Mouse (Mus musculus) cerebral cortex, adult 2 months (tissue): Measurements from ENCODE around the gene Fgg.

Experiments used
- WGBS: fragments of 180-500 bp; shearing (Covaris S2); methylation state at CpG from one replicate; pipeline ENCODE4 v1.1.7; 2018; 5-methylcytosine and 5-hydroxymethylcytosine counted together

Fgg gene

DNA sequence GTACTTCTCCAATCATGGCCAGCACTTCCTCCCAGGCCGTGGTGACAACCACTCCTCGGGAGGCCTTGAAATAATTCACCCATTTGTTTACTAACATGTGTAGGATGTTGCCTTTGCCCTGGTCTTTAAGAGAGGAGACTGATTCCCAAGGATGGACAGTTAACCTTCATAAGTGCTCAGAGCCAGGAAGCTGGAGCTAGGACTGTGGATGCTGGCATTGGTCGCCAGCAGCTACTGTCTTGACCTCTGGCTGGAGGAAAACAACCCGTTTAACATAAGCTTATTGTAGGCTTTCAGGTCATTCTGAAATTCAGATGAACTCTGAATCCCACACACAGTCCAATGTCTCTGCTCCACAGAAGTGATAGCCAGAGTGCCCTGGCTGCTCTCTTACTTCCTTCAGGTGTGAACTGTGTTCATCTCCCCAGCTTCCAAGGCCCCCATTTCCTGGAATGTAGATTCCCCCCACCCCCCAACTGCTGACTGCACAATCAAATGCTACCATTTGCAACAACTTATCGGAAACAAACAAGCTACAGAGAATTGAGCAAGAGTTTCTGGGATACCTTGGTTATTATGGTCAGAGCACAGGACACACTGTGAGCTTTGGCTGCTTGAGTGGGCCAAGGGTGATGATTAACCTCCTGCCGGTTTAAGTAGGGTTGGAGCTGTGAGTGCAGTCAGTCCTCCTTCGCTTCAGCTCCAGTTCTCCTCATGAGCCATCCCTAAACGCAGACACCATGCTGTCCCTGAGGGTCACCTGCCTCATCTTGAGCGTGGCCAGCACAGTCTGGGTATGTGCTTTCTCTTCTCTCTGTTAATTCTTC, 18.2 kb downstream of the Fgg start, which contains the start of gene Fga:
TSS of gene Fga (plus strand) at position 602 of the 827 bp plus-strand sequence.
- 85% methylated on average over 9 of the region's 9 CpGs for WGBS

DNA sequence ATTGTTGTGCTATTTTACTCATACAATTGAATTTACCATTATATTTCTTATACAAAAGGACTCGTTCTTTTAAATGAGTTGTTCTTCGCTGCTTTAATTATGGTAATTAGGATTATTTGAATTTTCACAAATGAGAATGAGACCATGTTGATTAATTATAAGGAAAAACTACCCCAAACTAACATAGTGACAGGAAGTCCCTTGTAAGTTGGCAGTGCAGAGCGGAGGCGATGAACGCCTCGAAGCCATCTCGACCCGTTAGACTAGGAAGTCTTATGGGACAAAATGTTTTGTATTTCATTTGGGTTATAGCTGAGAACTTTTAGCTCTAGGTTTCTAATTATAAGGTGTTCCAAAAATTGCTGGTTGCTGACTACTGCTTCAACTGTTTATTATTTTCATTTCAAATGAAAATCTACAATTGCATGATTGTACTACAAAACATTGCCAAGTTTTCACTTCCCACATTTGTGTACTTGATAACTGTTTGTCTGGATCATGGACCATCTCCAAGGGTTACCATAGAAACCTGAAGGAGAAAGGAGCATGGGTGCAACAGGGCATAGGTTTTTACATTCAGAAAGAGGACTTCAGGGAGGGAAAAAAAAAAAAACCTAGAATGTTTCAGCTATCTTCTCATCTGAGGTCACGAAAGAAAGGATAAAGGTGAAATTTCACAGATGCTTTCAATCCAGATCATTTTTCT, 20.2 kb downstream of the Fgg start:
- 57% methylated on average over 9 of the region's 9 CpGs for WGBS

DNA sequence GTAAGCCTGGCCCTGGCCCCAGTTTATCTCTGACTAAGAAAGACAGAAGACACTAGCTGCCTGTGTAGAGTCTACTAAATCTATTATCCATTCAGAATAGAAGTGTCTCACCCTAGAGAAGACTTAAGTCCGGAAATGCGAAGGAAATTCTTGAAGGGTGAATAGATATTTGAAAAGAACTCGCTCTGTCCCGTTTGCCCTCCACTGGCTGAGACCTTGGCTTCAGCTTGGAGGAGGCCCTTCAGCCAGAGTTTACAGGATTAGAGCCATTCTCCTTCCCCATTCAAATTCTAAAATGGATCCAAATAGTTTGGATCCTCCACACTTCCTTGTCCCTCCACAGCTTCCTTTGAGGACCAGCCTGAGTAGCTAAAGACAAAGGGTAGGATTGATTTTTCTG, 22.8 kb downstream of the Fgg start:
- WGBS = 87% methylated on average over 4 of the region's 4 CpGs

DNA sequence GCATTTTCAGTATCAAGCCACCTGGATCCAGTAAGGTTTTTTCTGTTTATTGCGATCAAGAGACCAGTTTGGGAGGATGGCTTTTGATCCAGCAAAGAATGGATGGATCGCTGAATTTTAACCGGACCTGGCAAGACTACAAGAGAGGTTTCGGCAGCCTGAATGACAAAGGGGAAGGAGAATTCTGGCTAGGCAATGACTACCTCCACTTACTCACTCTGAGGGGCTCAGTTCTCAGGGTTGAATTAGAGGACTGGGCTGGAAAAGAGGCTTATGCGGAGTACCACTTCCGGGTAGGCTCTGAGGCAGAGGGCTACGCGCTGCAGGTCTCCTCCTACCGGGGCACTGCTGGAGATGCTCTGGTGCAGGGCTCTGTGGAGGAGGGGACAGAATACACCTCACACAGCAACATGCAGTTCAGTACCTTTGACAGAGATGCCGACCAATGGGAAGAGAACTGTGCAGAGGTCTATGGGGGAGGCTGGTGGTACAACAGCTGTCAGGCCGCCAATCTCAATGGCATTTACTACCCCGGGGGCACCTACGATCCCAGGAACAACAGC, 25.3 kb downstream of the Fgg start:
- 48% methylated on average over 13 of the region's 13 CpGs for WGBS

DNA sequence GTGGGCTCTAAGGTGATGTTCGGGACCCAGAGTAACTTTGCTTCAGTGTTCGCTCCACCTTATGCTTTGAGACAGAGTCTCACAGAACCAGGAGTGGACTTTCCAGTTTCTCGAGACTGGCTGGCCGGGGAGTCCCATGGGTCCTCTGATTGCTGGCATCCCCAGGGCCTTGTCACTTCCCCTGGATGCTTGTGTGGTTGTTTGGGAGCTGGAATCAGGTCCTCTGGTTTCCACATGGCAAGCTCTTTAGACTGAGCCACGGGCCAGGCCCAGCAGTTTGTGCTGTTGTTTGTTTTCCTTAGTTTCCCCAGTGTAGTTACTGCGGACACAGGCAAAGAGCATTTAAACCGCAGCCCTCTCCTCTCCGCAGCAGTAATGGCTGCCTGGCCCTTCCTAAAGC, 26.3 kb downstream of the Fgg start:
- 91% methylated on average over 8 of the region's 8 CpGs for WGBS

DNA sequence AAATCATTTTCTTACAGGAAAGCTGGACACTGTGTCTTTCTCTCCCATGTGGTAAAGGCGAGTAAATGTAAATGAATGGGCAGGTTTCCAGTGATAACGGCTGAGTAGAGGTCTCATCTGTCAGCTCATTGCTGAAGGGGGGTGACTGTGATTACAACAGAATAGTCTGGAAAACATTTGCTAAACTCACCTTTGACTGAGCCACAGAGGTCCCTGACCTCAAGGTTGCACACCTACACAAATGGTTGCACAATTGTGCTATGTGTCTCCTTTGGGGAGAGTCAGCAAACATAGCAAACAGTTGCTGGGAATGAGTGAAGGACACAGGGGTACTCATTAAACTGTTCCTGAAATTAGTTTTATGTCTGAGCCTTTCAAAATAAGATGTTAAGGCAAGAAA, 31.3 kb downstream of the Fgg start:
- WGBS = 76% methylated on average over 2 of the region's 2 CpGs

DNA sequence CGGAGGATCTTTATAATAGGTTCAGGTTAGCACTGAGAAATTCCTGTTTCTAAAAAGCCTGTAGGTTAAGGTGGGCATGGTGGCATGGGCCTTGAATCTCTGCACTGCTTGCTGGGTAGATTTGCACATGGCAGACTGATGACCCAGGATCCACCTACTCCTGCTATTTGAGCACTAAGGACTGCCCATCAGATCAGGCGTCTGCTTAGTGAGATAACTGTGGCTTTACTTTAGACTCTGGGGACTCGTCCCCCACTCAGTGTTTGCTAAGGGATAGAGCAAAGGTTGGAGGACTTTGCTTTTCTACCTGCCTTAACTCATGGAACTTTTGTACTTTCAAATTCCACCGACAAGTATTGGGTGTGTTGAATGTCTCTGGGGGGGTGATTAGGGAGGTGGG, 32.1 kb downstream of the Fgg start:
- 76% methylated on average over 4 of the region's 4 CpGs for WGBS

DNA sequence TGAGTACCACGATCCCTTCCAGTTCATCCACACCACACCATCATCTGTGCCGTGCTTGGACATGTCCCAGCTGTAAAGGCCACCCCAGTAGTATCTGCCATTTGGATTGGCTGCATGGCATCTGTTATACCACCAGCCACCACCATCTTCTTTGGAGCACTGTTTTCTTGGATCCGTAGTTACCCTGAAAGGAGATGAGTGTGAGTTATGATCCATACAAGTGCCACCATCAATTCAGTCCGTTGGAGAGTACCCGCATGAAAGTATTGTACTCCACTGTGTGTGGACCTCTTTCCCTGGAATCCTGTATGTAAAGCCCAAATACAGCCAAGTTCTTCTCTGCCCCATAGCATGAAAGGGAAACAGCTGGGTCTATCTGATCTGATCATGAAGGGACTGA, 34.9 kb downstream of the Fgg start:
- 89% methylated on average over 5 of the region's 5 CpGs for WGBS

DNA sequence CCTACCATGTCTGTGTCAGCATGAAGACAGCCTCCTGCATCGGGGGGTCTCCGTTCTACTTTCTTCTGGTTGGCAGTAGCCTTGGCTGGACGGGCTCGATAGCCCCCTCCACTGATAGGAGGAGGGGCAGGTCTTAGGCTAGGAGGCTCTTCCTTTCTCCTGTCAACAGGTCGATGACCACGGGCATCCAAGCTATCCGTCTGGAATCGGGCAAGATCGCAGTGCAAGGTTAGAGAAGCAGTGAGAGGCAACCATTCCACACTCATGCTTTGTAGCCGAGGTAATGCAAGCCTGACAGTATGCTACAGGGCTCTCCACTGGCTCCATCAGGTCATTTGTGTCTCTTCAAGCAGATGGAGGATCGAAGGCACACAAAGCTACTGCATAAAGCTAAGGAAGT, 39.1 kb downstream of the Fgg start:
- 90% methylated on average over 11 of the region's 11 CpGs for WGBS

DNA sequence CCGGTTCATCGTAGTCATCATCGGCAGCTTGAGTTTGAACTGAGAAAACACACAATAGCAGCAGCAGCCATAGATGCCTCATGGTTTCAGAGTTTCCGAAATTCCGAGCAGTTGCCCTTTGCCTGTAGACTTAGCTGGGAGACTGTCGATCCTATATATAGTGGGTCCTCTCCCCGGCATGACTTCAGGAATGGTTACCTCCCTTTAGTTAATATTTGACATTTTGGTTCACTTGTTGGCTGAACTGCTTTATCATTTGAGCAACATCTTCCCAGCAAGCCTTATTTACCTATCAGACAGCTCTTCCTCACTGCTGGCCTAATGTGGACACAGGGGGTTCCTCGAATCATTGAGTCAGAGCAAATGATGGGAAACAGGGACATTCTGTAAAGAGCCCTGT, 42.2 kb downstream of the Fgg start, which contains the start of gene Fgb:
TSS of gene Fgb (minus strand) at position 184 of the 400 bp plus-strand sequence.
- 89% methylated on average over 8 of the region's 8 CpGs for WGBS

DNA sequence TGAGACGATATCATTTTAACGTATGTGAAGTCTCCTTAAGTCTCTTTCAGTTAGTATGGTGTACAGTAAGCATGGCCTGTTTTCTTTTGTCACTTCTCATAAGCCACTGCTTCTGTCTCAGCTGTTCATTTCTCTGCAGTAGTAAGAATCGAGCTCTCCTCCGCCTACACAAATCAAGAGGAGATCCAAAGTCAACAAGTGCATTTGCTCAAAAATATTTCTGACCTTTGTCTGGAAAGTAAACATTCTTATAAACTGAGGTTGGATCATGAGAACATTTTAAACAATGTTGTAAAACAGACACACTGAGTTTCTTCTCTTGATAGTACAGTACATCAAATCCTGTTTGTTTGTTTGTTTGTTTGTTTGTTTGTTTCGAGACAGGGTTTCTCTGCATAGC, 43.1 kb downstream of the Fgg start:
- 78% methylated on average over 5 of the region's 5 CpGs for WGBS

DNA sequence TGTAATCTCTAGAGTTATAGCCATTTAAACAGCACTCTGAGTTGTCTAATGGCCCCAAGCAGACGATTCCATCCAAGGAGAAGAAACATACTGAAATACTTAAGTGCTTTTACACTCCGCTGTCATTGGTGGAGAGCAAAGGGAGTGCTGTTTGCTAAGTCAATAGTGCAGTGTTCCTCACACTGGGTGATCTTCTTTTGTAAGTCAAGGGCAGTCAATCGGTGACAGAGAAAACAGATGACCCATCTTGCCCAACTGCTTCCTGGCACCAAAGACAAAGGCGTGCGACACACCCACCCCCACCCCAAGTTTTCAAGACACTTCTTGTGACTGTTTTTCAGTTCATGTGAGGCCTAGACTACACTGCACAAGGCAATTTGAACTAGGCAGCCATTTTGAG, 44.6 kb downstream of the Fgg start:
- 91% methylated on average over 5 of the region's 5 CpGs for WGBS

DNA sequence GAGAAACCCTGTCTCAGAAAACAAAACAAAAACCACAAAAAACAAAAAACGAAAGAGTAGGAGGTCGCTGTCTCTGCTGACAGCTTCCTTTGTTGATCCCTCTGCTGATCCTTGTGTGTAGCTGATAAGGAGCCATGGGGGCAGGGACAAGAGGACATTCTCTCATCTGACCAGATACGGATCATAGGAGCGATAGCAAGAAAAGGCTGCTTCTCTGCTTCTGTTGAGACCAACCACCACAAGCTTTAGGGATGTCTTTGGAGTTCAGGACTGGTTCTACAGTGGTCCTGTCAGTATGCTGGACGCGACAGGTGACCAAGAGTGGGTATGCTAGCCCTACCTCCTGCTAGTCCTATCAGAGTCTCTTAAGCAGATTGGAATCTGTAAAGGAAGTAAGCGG, 45.6 kb downstream of the Fgg start:
- 88% methylated on average over 7 of the region's 7 CpGs for WGBS

DNA sequence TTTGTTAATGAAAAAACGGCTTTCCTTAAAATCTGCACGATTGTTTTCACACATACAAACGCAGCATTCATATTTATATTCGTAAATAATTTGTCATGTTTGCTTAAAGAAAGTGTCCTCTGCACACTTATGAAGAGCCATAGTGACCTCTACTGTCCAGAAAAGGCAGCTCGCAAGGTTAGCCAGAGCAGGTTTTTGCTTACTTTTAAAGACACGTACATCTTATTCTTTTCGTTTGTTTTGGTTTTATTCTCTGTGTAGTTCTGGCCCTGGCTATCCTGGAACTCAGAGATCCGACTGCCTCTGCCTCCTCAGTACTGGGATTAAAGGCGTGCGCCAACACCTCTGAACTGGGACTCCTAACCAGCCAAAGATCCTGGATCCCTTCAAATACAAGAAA, 46.2 kb downstream of the Fgg start:
- 23% methylated on average over 10 of the region's 10 CpGs for WGBS

DNA sequence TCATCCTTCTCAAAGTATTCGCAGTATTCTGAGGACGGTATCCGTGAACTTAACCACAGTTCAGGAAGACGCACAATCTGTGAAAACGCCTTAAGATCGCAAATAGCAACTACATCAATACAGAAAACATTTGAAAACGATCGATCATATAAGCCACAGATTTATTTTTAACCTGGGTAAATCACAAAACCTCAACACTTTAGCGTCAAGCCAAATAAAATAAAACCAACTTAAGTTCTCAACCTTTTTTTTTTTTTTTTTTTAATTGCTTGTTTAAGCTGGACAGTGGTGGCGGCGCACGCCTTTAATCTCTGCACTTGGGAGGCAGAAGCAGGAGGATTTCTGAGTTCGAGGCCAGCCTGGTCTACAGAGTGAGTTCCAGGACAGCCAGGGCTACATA, 47.2 kb downstream of the Fgg start:
- WGBS = 37% methylated on average over 13 of the region's 13 CpGs

DNA sequence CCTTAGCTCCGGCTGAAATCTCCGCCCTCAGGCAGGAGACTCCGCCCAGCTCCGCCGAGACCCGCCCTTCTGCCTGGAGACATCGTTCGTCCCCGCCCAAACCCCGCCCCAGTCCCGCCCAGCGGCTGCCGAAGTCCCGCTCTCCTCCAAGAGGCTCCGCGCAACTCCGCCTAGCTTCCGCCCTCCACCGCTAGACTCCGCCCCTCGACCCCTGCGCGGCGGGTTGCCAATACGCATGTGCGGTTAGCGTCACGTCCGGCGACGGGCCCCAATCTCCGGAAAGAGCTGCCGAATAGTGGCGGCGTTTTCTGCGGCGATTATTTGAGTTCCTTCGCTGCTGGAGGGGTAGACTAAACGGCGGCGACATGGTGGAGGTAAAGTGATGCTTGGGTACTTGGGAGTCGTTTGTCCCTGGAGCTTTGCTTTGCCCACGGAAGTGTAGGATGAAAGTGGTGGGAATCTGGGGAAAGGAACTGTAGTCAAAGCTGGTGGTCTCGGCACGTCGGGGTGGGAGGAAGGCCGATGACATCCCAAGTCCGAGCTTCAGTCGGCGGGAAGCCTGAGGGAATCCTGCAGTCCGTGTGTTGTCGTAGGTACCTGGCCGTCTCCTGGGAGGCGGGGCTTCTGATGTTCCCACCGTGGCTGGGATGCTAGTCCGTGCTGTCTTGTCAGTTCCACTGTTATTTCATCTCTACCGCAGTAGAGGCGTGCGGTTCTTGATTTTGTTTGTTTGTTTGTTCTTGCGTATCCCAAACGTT, 47.9 kb downstream of the Fgg start, which contains the start of gene Plrg1:
TSS of gene Plrg1 (plus strand) at position 242 of the 758 bp plus-strand sequence.
- WGBS = under 1% methylated on average over 61 of the region's 61 CpGs

DNA sequence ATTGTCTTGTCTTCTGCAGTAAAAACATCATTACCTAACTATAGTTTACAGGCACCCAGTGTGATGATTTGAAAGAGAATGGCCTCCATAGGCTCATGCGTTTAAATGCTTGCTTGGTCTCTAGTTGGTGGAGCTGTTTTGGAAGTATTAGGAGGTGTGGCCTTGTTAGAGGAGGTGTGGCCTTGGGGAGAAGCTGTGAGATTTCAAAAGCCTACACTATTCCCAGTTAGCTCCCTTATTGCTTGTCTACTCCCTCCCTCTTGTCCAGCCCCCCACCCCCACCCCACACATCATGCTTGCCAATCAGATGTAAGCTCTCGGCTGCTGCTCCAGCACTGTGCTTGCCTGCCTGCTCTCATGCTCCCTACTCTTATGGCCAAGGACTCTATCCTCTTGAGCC, 49.5 kb downstream of the Fgg start:
- 95% methylated on average over 2 of the region's 2 CpGs for WGBS
